Mouse (Mus musculus) G1E (cell line): ENCODE results near the gene Slc5a3.

ENCODE experiments used
- CTCF ChIP-seq: IDR thresholded peaks from 2 replicates; pipeline ENCODE4 v1.5.1; 2012; ENCODE audit warnings: low read depth, low read length, inconsistent platforms, mixed read lengths
- GATA1 ChIP-seq: IDR thresholded peaks from 2 replicates; pipeline ENCODE4 v1.6.1; 2012; ENCODE audit warnings: borderline replicate concordance, low read length, inconsistent platforms, mixed read lengths

DNA sequence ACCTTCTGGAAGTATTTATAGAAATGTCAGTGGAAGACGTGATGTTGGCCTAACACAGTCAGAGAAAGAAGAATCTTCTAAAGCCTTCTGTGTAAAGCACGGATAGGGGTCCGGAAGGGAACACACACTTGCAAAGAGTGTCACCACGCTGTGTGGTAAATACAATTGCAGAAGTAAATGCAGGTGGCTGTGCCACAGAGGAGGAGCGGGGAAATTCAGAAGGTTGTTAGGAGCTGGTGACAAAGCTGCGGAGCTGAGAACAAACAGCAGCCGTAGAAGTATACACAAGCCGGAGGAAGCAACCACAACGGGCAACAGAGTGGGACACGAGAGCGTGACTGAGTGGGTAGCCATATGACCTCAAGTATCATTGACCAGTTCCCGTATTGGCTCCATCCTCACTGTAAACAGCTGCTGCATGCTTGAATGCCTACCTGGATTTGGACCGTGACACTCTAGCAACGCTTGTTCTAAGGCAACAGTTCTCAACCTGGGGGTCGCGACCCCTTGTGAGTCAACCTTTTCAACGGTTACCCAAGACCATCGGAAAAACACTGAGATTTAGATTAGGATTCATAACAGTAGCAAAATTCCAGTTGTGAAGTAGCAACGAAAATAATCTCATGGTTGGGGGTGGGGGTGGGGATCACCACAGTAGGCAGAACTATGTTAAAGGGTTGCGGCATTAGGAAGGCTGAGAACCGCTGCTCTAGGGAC, 20.1 kb upstream of the Slc5a3 start:
- no peak for TF ChIP-seq CTCF
- no peak for TF ChIP-seq GATA1
